Mouse (Mus musculus) heart, adult 2 months (tissue): ENCODE data around the gene Dnaaf3.

Experiments used
- CTCF ChIP-seq: fragments of 200-600 bp; IDR thresholded peaks from 2 replicates; pipeline ENCODE4 v1.8.1; 2022; ENCODE audit warnings: antibody characterized with exemption, mild to moderate bottlenecking, moderate library complexity
- POLR2A ChIP-seq: fragments of 200-500 bp; IDR thresholded peaks from 2 replicates; pipeline ENCODE4 v1.6.1; 2011; ENCODE audit warnings: mild to moderate bottlenecking, low read depth, low read length, control low read depth; ENCODE audit not compliant: insufficient read depth

DNA sequence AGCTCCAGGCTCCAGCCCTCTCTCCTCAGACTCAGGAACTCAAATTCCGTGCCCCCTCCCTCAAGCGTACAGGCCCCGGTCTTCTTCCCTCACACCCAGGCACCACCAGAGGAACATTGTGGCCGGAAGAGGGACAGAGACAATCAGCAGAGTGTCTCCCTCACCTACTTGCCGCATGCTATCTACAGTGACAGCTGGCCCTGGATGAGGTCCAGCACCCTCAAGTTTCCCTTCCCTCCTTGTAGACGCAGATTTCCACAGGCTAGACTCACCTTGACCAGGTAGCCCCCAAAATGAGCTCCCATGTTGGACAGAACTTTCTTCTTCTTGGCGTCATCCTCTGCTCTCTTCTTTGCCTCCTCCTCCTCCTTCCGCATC lies 23.5 kb downstream of the Dnaaf3 start:
- TF ChIP-seq CTCF (no peak), POLR2A (no peak)
